In the genomic region with DNA sequence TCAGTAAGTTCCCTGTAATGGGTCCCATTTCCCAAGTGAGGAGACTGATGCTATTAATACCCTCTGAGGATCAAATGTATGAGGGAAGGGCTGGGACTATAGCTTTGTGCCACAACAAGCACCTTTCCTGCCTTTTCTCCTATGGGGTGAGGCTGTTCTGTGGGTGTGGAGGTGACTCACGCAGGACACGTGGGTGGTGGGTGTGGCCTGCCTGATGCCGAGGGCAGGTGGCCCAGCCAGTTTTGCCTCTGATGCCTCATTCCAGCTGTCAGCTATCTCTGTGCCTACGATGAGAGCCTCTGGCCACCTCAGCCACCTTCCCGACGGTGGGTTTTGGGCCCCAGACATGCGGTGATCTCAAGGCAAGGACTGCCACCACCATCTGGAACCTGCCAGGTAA, we compare ENCODE assay signal across 21 mouse cellular contexts. TPM values are rescaled to one million over a fixed set of nuclear protein-coding genes. Genes with fewer than 3 reads are reported as not detected.
DNase-seq lines count a peak whose midpoint lies in the region; ATAC-seq and TF ChIP-seq lines count a peak whose summit lies in the region.
"Had no signal": no experiment of that assay in that cellular context is flagged by ENCODE, and none has a peak within 500 bp of the region (broad histone marks: within the 10 kb centered on the region; RNA-seq: fewer than 3 reads in every experiment).

A gene (plus strand): TSS at position 122 of the 400 bp plus-strand sequence.

- ATAC-seq in embryonic facial prominence, embryonic 15.5 days (ENCODE audit: insufficient number of reproducible peaks, low FRiP score, low TSS enrichment, low read depth): no peak
- ATAC-seq in granulocyte monocyte progenitor cell, adult 5-6 weeks (replicated peaks; ENCODE audit: poor library complexity, severe bottlenecking): no peak
- no peak for ATAC-seq in hindbrain, embryonic 12.5 days (ENCODE audit: low FRiP score)

- WGBS in embryonic facial prominence, embryonic 15.5 days: 65% methylated on average over 7 of the region's 7 CpGs
- 90% methylated on average over 7 of the region's 7 CpGs for WGBS in hindbrain, embryonic 12.5 days

- H3ac ChIP-seq in myocyte (ENCODE audit: control insufficient read depth, insufficient read length): no peak within 1 kb of the TSS

- H3K79me2 ChIP-seq in myocyte (ENCODE audit: control insufficient read depth, insufficient read depth): no peaks in the 10 kb centered on the region

- peak within 1 kb of the TSS; percentile 12 for H3K4me3 ChIP-seq in embryonic facial prominence, embryonic 15.5 days (replicated peaks)
- H3K4me3 ChIP-seq in myocyte: no peak within 1 kb of the TSS
- H3K4me3 ChIP-seq in hindbrain, embryonic 12.5 days: no peak within 1 kb of the TSS
- H3K4me3 ChIP-seq: heart, embryonic 10.5 days; limb, embryonic 13.5 days; neural tube, embryonic 12.5 days had no signal

- H3K27ac ChIP-seq in embryonic facial prominence, embryonic 15.5 days (replicated peaks): peak within 1 kb of the TSS; percentile 55
- H3K27ac ChIP-seq in hindbrain, embryonic 12.5 days: no peak within 1 kb of the TSS
- H3K27ac ChIP-seq: heart, embryonic 10.5 days; hindbrain, embryonic 14.5 days; limb, embryonic 13.5 days; neural tube, embryonic 12.5 days had no signal

- intact Hi-C loops in left cerebral cortex, postnatal 25 days (cut with DNase I): no loop called here

- H3K4me2 ChIP-seq in embryonic facial prominence, embryonic 15.5 days (replicated peaks): peak within 1 kb of the TSS; percentile 25; the same call in 1 of the 2 replicates
- peak within 1 kb of the TSS; percentile 7 for H3K4me2 ChIP-seq in myocyte (ENCODE audit: low read depth)
- no peak within 1 kb of the TSS for H3K4me2 ChIP-seq in hindbrain, embryonic 12.5 days (replicated peaks)
- H3K4me2 ChIP-seq: hindbrain, embryonic 14.5 days; limb, embryonic 13.5 days; neural tube, embryonic 12.5 days had no signal

- H3K9ac ChIP-seq in embryonic facial prominence, embryonic 15.5 days: no peak within 1 kb of the TSS
- no peak within 1 kb of the TSS for H3K9ac ChIP-seq in hindbrain, embryonic 12.5 days
- H3K9ac ChIP-seq: hindbrain, embryonic 14.5 days; limb, embryonic 13.5 days; neural tube, embryonic 12.5 days had no signal

- no peaks in the 10 kb centered on the region for H3K9me3 ChIP-seq in embryonic facial prominence, embryonic 15.5 days (replicated peaks)
- no peaks in the 10 kb centered on the region for H3K9me3 ChIP-seq in hindbrain, embryonic 12.5 days (replicated peaks)
- H3K9me3 ChIP-seq: heart, embryonic 10.5 days; limb, embryonic 13.5 days; neural tube, embryonic 12.5 days had no signal

- TF ChIP-seq POLR2A in myocyte (IDR thresholded peaks at IDR 0.05; ENCODE audit: insufficient read length, low read depth): no peak

- H3K4me1 ChIP-seq in embryonic facial prominence, embryonic 15.5 days: no peaks in the 10 kb centered on the region
- no peaks in the 10 kb centered on the region for H3K4me1 ChIP-seq in hindbrain, embryonic 12.5 days
- H3K4me1 ChIP-seq: limb, embryonic 13.5 days; neural tube, embryonic 12.5 days had no signal

- peak; percentile 71 for DNase-seq in urinary bladder, postnatal 14 days (ENCODE audit: low spot score)
- no peak for DNase-seq in urinary bladder, postnatal 10 days (ENCODE audit: low spot score)
- DNase-seq in left cerebral cortex, postnatal 25 days (ENCODE audit: low spot score in 2 of 2): no peak
- DNase-seq: adrenal gland, postnatal 10 days; cerebellum, adult 18-20 months; gastrocnemius, postnatal 14 days; heart, postnatal 10 days; kidney, adult 18-20 months; kidney, postnatal 10 days; layer of hippocampus, adult 9-11 months; lung, postnatal 10 days; right cerebral cortex, postnatal 14 days had no signal

- H3K27me3 ChIP-seq in embryonic facial prominence, embryonic 15.5 days: no peaks in the 10 kb centered on the region
- H3K27me3 ChIP-seq in myocyte (ENCODE audit: control insufficient read depth, insufficient read depth, insufficient read length): no peaks in the 10 kb centered on the region
- H3K27me3 ChIP-seq in hindbrain, embryonic 12.5 days: no peaks in the 10 kb centered on the region
- H3K27me3 ChIP-seq: limb, embryonic 13.5 days; neural tube, embryonic 12.5 days had no signal

- no peaks in the 10 kb centered on the region for H3K36me3 ChIP-seq in embryonic facial prominence, embryonic 15.5 days
- H3K36me3 ChIP-seq in myocyte (ENCODE audit: control insufficient read depth, insufficient read depth): no peaks in the 10 kb centered on the region
- H3K36me3 ChIP-seq in hindbrain, embryonic 12.5 days: no peaks in the 10 kb centered on the region
- H3K36me3 ChIP-seq: heart, embryonic 10.5 days; limb, embryonic 13.5 days; neural tube, embryonic 12.5 days had no signal

TF ChIP-seq in myocyte, 11 proteins besides CTCF, POLR2A, EP300 and RAD21:
- TF ChIP-seq MYOD1 (IDR thresholded peaks at IDR 0.05; ENCODE audit: control insufficient read depth in 1 of 3, insufficient read length in 2 of 3, low read depth in 2 of 3): peak in 2 of 3 experiments; percentile 66 to 90
- TF ChIP-seq MYOG (IDR thresholded peaks at IDR 0.05; ENCODE audit: control insufficient read depth in 1 of 3, insufficient read depth in 1 of 3, insufficient read length in 2 of 3, low read depth in 2 of 3): peak in 2 of 3 experiments; percentile 52 to 61
- no peak for TF ChIP-seq E2F4 (IDR thresholded peaks at IDR 0.05; ENCODE audit: insufficient read depth)
- no peak for TF ChIP-seq POLR2AphosphoS2 (IDR thresholded peaks at IDR 0.05; ENCODE audit: insufficient read length, low read depth)
- TF ChIP-seq USF1 (IDR thresholded peaks at IDR 0.05; ENCODE audit: low read depth): peak; percentile 31
- TF ChIP-seq CEBPB (IDR thresholded peaks at IDR 0.05; ENCODE audit: insufficient read depth, poor library complexity, severe bottlenecking): no peak
- TF ChIP-seq TCF12 (IDR thresholded peaks at IDR 0.05; ENCODE audit: insufficient read depth, poor library complexity, severe bottlenecking): no peak

RNA-seq across cellular contexts. Expression of the gene that starts here (rescaled TPM):
- polyA plus RNA-seq in embryonic facial prominence, embryonic 15.5 days (2015; fragmentation: Nextera tagmentation; extraction: Ambion mirVana): 0.84 and 0.87 TPM in 2 replicates
- 0.05 TPM for polyA plus RNA-seq in myocyte (2012; fragmentation: generic; extraction: Trizol)
- under 1 TPM; 0.25 to 0.48 TPM for total RNA-seq in left cerebral cortex, postnatal 25 days (2021)
- not detected in 2 replicates for total RNA-seq in granulocyte monocyte progenitor cell, adult 5-6 weeks (2014; fragmentation: Nextera tagmentation)
- total RNA-seq in granulocyte monocyte progenitor cell, adult 5-6 weeks (2017): not detected in 2 replicates
- polyA plus RNA-seq in hindbrain, embryonic 12.5 days (2016; fragmentation: Nextera tagmentation; extraction: Ambion mirVana): 0.04 TPM in 1 of 2 replicates, not detected in the other
- polyA plus RNA-seq: forebrain, embryonic 11.5 days had no signal
